Mouse (Mus musculus) adrenal gland, postnatal 10 days (tissue): ENCODE data around the gene Plekhm2. TPM values are rescaled to one million over a fixed set of nuclear protein-coding genes. Genes with fewer than 3 reads are reported as not detected.
A peak's percentile ranks its signal among the peaks of the same experiment; 100 is the strongest.

ENCODE experiments used
- DNase-seq: peaks from one replicate; pipeline ENCODE4 v3.0.0; 2021; ENCODE audit warnings: mixed read lengths
- total RNA-seq, 2 experiments: library from RNA; stranded (reverse); gene quantifications; 2 replicates each; pipeline ENCODE4 v1.2.3; 2021

Gene Plekhm2
- total RNA-seq, 2 experiments from 2014 or later: 37.6 to 42.2 TPM

DNA sequence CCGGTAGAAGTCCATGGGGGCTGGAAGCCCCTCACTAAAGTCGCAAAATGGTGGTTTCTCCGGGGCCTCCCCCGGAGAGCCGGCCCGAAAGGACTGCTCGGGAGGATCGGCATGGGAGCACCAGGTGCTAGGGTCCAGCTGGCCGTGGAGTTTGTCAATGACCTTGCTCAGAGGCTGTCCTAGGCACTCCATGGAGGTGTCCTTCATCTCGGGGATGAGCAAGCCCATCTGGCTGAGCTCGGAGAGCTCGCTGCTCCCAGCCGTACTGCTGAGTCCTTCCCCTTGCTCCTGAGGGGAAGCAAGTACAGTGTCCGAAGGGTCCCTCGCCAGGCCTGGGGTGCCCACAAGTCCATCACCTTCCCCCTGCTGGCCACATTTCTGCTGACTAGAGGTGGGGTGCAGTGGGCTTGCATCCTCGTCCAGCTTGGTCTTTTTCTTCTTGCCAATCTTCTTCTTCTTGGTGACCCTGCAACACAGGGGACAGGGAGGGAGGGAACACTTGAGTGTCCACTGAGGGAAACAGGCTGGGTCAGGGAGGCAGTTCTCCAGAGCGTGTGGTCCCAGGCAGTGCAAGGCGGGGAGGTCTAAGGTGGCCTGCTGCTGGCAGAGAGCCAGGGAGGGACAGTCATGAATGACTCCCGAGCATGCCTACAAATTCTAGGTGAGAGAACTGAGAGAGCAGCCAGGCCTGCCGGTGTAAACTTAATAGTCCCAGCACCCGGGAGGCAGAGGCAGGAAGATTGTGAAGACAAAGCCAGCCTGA is 32.4 kb downstream of the Plekhm2 start:
- peak; percentile 52 for DNase-seq

- no peak for DNase-seq
Measured at GRCm38 (mm10) chr4:141631250-141631649, 33.4 kb downstream of the Plekhm2 start.

GRCm38 (mm10) chr4:141630021-141630420 is 34.7 kb downstream of the Plekhm2 start:
- DNase-seq: no peak

DNA sequence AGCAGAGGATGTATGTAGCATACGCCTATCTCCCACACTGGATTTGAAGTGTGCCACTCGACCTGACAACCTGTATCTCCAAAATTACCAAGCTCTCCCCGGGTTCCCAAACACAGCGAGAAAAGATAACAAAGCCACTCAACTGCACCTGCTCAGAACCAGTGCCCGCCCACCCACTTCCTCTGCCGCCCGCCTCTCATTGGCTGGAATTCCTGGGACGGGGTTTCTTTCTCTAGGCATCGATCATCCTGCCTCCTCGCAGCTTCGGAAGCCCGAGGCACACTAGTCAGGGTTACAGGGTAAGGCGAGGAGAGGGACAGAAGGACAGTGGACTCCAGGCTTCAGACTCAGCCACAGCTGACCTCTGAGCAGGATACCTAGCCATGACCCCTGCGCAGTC is 36.0 kb downstream of the Plekhm2 start:
- no peak for DNase-seq

DNA sequence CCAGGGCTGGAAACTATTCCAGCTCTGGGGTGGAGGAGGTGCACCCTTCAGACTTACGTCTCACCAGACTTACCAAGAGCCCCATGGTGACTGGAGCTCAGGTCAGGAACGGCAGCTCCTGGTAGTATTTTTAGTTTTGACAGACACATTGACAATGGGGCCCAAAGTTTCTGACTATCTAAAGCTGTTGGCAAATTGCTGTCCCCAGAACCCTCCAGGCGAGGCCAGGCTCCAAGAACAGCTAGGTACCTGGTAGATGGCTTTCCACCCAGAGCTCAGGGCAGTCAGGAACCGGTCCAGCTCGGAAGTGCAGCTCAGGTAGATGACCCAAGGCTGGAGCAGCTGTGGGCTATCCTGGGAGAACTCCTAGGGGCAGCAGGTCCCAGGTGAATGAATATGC is 37.2 kb downstream of the Plekhm2 start:
- no peak for DNase-seq

- DNase-seq: no peak
Measured at GRCm38 (mm10) chr4:141625774-141626550, 38.7 kb downstream of the Plekhm2 start.

DNA sequence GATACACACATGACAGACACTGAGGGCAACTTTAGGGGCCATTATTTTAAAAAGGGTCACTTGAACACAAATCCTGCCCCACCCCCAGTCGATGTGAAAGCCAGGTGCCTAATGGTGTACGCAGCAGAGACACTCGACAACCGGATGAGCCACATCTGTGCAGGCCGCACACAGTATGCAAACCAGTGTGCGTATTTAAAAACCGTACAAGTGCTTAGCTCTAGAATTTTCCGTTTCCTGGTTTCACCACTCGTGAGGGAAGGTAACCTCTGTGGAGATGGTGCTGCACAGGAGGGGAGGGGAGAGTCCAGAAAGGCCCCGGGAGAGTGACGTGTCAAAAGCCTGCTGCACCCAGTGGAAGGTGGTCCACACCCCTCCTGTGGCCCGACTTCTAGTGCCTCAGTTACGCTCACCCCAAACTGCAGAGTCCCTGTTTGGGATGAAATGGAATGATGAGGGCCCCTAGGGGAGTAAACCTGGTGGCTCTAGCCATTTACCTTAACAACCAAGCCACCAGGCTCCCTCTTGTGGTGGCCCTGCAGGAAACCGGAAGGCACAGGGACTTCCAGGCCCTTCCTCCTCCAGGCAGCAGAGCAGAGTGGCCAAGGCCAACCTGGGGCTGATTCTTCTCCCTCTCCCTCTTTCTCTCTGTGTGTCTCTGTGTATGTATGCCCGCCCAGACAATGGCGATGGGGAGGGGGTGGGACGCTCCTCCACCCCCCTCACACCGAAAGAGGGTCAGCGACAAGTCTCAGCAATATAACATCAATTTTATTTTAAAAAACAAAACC is 39.5 kb downstream of the Plekhm2 start:
- DNase-seq: peak; percentile 67

- no peak for DNase-seq
Measured at GRCm38 (mm10) chr4:141624134-141624533, 40.6 kb downstream of the Plekhm2 start.

- peak; percentile 89 for DNase-seq
Measured at GRCm38 (mm10) chr4:141623666-141624065, 41.0 kb downstream of the Plekhm2 start, which contains the start of gene Slc25a34. Gene Slc25a34, minus strand, starts transcription at chr4:141623821.

GRCm38 (mm10) chr4:141623037-141623436 is 41.7 kb downstream of the Plekhm2 start:
- DNase-seq: no peak

GRCm38 (mm10) chr4:141622580-141622979 is 42.1 kb downstream of the Plekhm2 start:
- peak; percentile 40 for DNase-seq

DNA sequence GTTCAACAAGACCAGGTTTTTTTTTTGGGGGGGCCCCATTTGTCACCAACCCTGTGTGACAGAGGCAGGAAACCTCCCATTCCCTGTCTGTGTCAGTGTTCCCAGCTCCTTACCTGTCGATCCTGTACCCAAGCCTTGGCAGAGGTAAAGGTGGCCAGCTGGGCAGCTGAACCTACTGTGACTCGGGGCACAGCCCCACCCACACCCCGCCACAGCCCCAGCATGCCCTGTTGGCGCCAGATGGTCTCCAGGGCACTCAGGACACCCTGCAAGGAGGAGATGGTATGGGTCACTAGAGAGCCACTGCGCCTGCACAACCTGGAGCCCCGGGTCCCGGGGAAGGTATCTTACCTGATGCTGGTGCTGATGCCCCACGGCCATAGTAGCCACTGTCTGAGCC is 42.6 kb downstream of the Plekhm2 start:
- DNase-seq: no peak

GRCm38 (mm10) chr4:141621297-141621696 is 43.4 kb downstream of the Plekhm2 start:
- peak; percentile 48 for DNase-seq

- no peak for DNase-seq
Measured at GRCm38 (mm10) chr4:141619299-141619883, 45.3 kb downstream of the Plekhm2 start.

DNA sequence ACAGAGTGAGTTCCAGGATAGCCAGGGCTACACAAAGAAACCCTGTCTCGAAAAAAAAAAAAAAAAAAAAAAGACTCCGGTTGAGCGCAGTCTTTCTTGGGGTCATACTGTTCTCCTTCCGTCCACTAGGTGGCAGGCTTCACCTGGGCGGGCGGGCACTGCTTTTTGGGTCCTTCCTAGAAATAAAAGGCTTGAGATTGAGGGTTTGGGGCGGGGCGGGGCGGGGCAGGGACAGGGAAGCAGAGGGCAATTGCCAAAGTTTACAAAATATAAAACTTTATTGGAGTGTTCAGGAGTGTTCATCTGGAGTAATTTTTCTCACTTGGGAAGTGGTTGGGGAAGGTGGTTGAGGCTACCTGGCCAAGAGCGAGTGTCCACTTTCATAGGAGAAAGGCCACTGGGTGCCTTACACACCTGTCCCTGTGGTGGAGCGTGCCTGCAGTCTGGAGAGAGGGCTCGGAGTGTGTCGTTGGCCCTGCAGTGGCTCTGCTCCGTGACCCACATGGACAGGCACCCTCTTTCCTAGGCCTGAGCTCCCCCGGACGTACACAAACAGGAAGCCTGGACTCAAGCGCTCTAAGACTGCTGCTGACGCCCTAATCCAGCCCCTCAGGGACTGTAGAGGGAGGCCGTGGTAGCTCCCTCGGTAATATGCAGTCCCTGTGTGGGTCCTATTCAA is 46.0 kb downstream of the Plekhm2 start, which contains the start of gene Tmem82:
Gene Tmem82, minus strand, starts transcription at position 69 of the 679 bp plus-strand sequence.
- peak; percentile 78 for DNase-seq

DNA sequence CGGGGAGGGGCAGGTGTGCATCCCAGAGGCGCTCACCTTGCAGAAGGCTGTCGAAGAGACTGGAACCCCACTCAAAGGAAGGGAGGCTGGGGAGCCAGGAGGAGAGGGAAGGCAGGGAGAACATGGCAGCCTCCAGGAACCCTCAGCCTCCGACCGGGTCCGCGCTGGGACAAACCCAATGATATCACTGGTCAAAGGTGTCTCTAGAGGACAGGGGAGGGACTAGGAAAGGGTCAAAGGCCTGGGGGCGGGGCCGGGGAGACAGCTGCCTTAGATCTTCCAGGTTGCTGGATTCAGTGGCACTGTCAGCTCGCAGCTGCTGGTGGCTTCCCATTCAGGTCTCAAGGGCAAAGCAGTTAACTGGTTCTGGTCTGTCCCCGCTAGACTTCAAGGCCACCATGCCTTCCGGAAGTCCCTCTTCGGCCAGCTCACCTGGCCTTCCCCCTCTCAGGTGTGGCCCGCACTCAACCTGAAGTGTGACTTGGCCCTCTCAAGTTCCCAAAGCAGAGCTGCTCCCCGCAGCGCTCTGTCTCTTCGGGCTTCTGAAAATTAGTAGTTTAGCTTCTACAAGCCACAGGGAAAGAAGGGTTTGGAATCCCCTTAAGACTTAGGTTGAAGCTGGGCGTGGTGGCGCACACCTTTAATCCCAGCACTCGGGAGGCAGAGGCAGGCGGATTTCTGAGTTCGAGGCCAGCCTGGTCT is 46.7 kb downstream of the Plekhm2 start:
- peak; percentile 67 for DNase-seq

GRCm38 (mm10) chr4:141617299-141617698 is 47.4 kb downstream of the Plekhm2 start:
- peak; percentile 82 for DNase-seq

DNA sequence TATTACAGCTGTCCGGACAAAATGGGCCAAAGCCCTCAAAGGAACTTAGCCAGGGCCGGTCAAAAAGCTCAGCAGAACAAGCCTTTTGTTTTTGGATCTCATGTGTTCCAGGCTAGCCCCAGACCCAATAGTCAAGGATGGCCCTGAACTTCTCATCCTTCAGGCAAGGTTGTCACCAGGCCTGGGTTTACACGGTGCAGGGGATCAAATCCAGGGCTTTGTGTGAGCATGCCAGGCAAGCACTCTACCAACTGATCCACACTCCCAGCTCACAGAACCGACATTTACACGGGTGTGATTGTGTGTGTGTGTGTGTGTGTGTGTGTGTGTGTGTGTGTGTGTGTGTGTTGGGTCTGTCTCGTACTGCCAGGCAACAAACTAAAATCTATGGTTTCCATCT is 47.9 kb downstream of the Plekhm2 start:
- no peak for DNase-seq

DNA sequence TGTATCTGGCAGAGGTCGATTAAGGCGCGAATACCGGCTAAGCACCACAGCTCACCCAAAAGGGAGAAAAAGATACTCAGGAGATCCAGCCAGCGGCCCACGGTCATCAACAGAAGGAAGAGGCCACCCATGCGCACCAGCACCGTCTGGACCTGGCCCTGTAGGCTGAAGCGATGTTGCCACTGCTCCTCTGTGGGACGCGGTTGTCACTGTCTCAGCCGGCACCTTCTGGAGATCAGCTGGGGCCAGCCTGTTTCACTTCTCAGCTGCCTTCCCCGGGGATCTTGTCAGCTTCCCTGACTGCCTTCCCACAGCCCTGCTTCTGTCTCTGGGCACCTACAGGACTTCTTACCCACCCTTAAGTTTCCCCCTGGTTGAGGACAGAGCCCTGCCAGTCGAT is 49.8 kb downstream of the Plekhm2 start:
- DNase-seq: no peak

GRCm38 (mm10) chr4:141609538-141609937 is 55.2 kb downstream of the Plekhm2 start:
- DNase-seq: peak; percentile 46

DNA sequence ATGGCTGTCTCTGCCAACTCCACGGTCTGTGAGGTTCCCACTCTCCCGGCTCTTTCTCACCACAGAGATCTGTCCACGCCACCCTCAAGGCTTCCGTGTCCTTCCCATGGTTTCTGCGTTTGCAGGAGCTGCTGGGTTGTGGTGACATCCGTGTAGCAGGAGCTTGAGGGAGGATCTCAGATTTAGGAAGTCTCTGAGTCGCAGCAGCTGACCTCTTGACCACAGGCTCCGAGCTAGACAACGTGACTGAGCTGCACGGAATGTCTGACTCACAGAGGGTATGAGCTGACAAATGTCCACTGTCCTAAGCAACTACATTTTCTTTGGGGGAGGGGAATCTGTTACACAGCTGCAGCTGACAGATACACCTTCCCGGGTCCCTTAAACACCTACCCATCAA is 58.8 kb downstream of the Plekhm2 start, which contains the start of gene Fblim1:
Gene Fblim1, minus strand, starts transcription at position 236 of the 400 bp plus-strand sequence.
- no peak for DNase-seq
